Mouse (Mus musculus) forelimb bud, embryonic 11.5 days (tissue): ENCODE measurements around the gene Myo16.

Experiments
- DNase-seq: peaks from one replicate; pipeline ENCODE4 v3.0.0-alpha.2; 2012; ENCODE audit warnings: low read depth, low spot score

Myo16 gene

DNA sequence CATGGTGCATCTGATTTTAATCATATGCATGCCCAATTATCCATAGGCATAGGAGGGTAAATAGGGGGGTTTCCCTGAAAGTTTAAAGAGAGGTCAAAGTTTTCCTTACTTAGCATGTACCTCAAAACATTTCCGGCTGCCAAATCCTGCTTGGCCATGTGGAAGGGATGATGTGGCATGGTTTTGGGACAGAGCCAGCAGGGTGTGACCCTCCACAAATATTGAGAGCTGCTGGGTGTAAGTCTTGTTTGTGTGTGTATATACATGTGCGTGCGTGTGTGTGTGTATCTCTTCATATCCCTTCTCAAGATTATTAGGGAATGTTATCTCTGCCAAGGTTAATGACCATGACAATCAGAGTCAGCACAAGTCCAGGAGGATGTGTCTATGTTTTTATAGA lies 150.3 kb downstream of the Myo16 start:
- no peak for DNase-seq

DNA sequence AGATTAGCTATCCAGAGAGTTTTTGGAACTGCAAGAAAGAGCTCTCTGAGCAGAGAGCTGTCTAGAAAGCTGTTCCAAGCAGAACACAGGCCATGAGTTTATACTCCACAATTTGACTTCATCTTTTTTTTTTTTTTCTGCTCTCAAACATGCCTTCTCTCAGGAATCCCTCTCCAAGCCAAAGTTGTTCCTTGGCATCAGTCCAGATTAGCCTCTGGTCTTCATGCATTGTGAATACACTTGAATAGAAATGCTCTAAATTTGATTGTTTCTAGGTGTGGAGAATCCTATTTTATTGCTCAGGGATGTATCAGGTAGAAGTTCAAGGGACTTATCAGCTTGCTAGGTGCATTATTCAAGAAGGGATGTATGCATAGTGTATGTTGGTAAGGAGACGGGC lies 151.0 kb downstream of the Myo16 start:
- no peak for DNase-seq

DNA sequence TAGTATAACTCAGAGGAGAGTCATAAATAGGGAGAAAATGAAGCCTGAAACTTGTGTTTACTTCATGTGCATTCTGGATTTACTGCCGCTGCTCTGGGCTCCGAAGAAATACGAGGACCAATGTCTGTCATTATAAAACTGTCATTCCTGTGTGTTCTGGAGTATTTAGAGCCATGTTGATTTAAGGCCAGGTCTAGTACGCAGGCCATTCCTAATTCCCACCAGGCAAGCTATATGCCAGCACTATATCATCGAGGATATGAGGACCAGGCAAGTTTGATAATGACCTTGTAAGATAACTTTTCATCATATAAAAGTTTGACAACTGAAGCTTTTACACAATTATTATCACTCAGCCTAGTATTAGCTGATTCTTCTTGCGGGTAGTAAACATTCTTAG lies 153.6 kb downstream of the Myo16 start:
- no peak for DNase-seq

- DNase-seq, result no peak
Measured at GRCm38 (mm10) chr8:10307770-10308476, 154.2 kb downstream of the Myo16 start.

DNA sequence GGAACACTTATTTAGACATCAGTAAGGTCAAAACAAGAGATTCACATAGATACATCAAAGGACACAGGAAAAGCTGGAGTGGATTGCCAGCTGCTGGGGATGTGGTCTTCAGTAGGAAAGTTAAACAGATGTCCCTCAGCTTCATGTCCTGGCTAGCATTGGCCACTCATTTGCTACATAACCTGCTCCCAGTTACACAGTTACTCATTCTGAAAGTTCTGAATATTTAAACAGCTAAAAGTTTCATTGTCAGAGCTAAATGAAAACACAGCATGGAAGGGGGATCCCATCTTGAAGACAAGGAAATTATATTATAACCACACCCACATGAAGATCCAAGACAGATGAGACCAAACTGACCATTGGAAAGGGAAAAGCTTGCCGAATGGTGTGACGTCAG lies 156.8 kb downstream of the Myo16 start:
- DNase-seq, result no peak

DNA sequence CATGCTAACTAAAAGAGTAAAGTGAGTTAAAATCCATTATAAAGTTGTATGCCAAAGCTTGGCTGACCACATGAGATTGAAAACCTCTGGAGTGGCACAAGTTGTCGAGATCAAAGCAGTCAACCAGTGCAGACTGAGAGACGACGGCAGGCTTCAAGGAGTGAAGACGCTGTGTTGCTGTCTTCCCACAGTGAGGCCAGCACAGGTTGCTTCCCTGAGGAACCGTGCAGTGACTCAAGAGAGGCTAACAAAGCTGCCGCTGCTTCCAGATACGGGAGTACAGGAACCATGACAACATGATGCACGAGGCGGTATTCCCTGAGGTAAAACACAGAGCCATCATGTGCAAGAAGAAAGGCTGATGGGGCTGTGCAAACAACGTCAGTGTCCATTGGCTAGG lies 158.6 kb downstream of the Myo16 start:
- DNase-seq, result no peak

DNA sequence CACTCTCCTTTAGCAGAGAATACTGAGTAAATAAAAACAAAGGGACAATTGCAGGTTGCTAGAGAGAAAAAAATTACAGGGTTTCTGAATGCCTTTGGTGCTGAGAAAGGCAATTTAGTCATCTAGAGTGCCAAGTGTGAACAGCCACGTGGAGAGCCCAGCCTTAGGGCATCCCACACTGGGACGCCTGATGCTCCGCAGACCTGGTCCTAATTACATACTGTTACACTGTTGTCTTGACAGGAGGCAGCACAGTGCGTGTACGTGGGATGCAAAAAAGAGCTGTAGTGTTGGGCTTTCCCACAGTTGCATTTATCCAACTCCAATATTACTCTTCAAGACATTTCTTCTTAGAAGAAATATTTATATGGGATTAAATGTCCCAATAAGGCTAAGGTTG lies 162.5 kb downstream of the Myo16 start:
- no peak for DNase-seq

DNA sequence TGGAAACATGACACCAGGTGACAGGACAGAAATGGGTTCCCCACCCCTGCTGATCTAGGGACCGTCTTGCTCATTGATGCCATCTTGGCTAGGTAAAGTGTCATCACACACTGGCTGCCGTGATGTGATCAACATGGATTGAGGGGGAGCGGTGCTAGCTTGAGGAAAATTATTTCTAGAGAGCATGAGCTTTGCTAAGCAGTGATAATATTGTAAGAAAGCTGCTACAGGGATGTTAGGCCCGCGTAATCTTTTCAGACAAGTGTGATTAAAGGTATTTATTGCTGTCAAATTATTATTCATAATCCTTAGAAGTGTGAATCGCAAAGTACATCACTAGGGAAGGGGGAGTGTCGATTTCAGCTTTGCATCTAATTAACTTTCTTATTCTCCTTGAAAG lies 164.4 kb downstream of the Myo16 start:
- DNase-seq, result no peak

DNA sequence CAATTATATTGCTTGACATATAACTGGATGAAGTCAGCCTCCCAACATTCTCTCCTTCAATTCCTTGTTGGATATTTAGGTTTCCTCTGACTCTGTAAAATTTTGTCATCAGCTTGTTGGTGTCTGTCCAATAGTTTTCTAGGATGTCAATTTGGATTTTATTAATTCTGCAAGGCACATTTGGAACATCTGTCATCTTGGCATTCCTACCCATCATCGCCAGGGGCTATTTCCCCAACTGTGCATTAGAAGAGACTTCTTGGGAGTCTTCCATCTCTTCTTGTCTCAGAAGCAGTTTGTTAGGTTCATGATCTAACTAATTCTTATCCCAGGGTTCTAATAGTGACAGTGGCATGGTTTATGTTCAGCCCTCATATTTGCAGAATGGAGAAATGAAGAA lies 196.7 kb downstream of the Myo16 start:
- DNase-seq, result no peak

- no peak for DNase-seq
Measured at GRCm38 (mm10) chr8:10358711-10359110, 205.0 kb downstream of the Myo16 start.

DNA sequence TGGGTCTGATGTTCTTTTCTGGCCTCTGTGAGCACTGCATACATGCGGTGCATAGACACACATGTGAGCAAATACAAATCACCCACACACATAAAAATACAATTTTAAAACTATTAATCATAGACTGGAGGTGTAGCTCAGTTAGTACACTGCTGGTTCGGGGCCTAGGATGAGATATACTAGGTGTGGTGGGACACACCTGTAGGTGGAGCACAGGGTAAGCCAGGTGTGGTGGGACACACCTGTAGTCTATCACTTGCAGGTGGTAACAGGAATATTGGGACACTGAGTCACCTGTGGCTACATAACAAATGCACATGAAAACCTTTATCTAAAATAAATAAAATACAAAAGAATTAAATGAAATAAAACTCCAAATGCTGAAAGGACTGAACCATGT lies 209.2 kb downstream of the Myo16 start:
- DNase-seq, result no peak

GRCm38 (mm10) chr8:10363654-10364406 lies 210.1 kb downstream of the Myo16 start:
- DNase-seq, result no peak

DNA sequence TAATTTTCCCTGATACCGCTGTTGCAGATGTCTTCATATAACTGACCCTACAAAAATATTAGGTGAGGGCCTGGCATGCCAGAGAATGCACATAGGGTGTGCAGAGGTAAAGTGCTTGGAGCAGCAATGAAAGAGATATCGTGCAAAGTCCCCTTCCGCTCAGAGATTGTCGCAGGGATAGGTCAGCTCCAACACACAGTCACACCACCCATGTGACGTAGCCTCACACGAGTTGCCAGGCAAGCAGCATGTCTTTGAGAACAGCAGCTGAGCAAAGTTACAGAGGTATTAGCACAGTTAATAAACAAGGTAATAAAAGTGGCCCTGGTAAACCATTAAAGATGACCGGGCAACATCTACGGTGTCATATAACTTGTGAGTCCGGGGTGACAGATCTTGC lies 212.4 kb downstream of the Myo16 start:
- DNase-seq, result no peak

- no peak for DNase-seq
Measured at GRCm38 (mm10) chr8:10372571-10372970, 218.9 kb downstream of the Myo16 start.

DNA sequence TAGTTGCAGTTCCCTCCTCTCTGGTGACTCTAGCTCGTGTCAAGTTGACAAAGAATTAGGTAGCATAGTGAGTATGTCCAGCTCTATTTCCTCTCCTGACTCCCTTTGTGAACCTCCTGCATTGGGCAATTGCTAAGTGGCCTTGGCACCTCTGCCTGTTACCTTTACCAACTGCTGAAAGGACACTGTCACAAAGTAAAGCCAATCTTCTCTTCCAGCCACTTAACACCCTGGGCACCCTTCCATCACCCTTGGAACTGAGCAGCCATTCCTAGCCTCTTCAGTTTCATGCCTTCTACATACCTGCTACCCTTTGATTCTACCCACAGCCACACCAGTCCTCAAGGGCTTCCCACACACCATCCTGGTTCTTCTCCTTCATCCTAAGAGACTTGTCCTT lies 233.4 kb downstream of the Myo16 start:
- DNase-seq, result no peak

- no peak for DNase-seq
Measured at GRCm38 (mm10) chr8:10391096-10391683, 237.5 kb downstream of the Myo16 start.

DNA sequence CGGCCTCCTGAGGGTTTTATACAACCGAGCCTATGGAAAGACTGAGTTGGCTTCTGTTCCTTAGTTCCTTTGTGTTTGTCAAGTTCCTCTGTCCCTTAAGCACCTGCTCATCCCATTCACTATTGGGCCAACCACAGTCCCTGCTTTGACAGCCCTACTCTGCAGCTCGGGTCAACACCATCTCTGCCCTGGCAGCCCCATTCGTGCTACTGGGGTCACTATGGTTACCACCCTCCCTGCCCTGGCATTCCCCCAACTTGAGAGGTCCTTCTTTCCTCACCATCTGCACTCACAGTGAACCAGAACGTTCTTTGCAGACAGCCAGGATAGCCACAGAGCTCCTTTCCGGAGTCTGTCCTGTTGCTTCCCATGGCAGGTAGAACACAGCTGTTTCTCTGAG lies 238.2 kb downstream of the Myo16 start:
- no peak for DNase-seq

- no peak for DNase-seq
Measured at GRCm38 (mm10) chr8:10394506-10394905, 240.8 kb downstream of the Myo16 start.

GRCm38 (mm10) chr8:10395146-10395545 lies 241.4 kb downstream of the Myo16 start:
- DNase-seq, result no peak

GRCm38 (mm10) chr8:10402606-10403005 lies 248.9 kb downstream of the Myo16 start:
- DNase-seq, result peak; percentile 80

- DNase-seq, result peak; percentile 62
Measured at GRCm38 (mm10) chr8:10405469-10405868, 251.8 kb downstream of the Myo16 start.

GRCm38 (mm10) chr8:10409043-10409442 lies 255.3 kb downstream of the Myo16 start:
- DNase-seq, result no peak

GRCm38 (mm10) chr8:10411511-10411910 lies 257.8 kb downstream of the Myo16 start:
- DNase-seq, result no peak
